Mouse (Mus musculus): ENCODE measurements around the gene Mettl3.

- TF ChIP-seq CTCF (IDR thresholded peaks at IDR 0.05; ENCODE audit: low read depth) (no peak), EP300 (IDR thresholded peaks at IDR 0.05; ENCODE audit: low read depth) (no peak)
Measured at GRCm38 (mm10) chr14:52315792-52316440, 11.0 kb upstream of the Mettl3 start.
